In the genomic region with DNA sequence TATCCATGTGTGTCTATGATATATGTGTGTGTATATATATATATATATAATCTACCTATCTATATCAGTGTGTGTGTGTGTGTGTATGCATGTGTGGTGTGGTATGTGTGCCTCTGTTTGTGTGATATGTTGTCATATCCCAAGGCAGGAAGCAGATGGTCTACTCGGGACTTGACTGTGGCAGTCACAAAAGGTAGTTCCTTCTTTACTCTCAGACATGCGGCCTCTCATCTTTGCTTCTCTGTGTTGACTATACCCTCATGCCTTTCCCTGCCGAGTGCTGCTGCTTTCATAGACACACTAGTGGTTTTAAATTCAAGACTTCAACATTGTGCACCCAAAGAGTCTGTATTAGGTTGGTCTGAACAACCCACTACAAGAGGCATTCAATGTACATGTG, we compare ENCODE assay signal across 10 mouse cellular contexts.
"Had no signal": no experiment of that assay in that cellular context is flagged by ENCODE, and none has a peak within 500 bp of the region (broad histone marks: within the 10 kb centered on the region; RNA-seq: fewer than 3 reads in every experiment).

No protein-coding gene starts in this region.

- DNase-seq: kidney, adult 8-10 months; kidney, postnatal 36 days; left cerebral cortex, postnatal 4 days; liver, postnatal 0 days; lung, embryonic 14.5 days; midbrain, embryonic 14.5 days; thymus, adult 2 months; thymus, postnatal 14 days; thymus, postnatal 4 days had no signal

- ATAC-seq: liver, postnatal 0 days; lung, postnatal 0 days had no signal
